Mouse (Mus musculus): ENCODE data around the gene Ccdc167.

DNA sequence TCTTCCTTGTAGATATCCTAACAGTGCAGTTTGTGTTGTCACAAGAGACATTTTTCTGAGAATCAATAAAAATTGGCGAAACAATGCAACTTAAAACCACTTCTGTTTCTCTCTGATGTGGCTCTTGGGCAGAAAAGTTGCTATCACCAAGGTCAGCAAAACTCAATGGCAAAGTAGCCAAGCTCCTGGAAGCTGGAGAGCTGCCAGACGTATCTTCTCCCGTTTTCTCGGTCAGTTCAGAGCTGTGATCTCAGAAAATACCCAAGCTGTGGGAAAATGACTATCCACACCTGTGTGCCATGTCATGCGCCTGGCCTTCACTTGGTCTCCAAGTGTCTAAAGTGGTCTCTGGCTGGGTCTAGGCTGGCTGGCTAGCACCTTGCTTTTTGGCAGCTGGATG is 11.0 kb downstream of the Ccdc167 start:
- no peak for TF ChIP-seq CTCF (IDR thresholded peaks at IDR 0.05; ENCODE audit: control insufficient read depth, insufficient read depth, insufficient replicate concordance, low read depth, low read length)
- TF ChIP-seq POLR2A (IDR thresholded peaks at IDR 0.05; ENCODE audit: control insufficient read depth, low read depth, low read length): no peak
